Mouse (Mus musculus): ENCODE results near the gene Traf1. TPM values are rescaled to one million over a fixed set of nuclear protein-coding genes. Genes with fewer than 3 reads are reported as not detected.

Traf1 gene
- under 1 TPM; 0.30 to 0.97 TPM for total RNA-seq (2021)
- long read RNA-seq, experiment 1, result 0 reads
- long read RNA-seq, experiment 2, result 0 reads

GRCm38 (mm10) chr2:34961481-34962036, at the start of gene Traf1:
Gene Traf1, minus strand, starts transcription at chr2:34961772.
- no peak for DNase-seq (ENCODE audit: low spot score)

- no peak for DNase-seq (ENCODE audit: low spot score)
These were observed 37.4 kb upstream of the Traf1 start for GRCm38 (mm10) chr2:34998956-34999355.

GRCm38 (mm10) chr2:34996506-34996905, 34.9 kb upstream of the Traf1 start:
- DNase-seq (ENCODE audit: low spot score), result no peak

GRCm38 (mm10) chr2:34993696-34994356, 32.3 kb upstream of the Traf1 start:
- DNase-seq (ENCODE audit: low spot score), result no peak

GRCm38 (mm10) chr2:34992729-34993695, 31.4 kb upstream of the Traf1 start:
- DNase-seq (ENCODE audit: low spot score), result peak; percentile 29

GRCm38 (mm10) chr2:34991966-34992365, 30.4 kb upstream of the Traf1 start:
- DNase-seq (ENCODE audit: low spot score), result no peak

GRCm38 (mm10) chr2:34989749-34990148, 28.2 kb upstream of the Traf1 start:
- DNase-seq (ENCODE audit: low spot score), result no peak

GRCm38 (mm10) chr2:34987595-34987994, 26.0 kb upstream of the Traf1 start:
- no peak for DNase-seq (ENCODE audit: low spot score)

- DNase-seq (ENCODE audit: low spot score), result no peak
These were observed 23.3 kb upstream of the Traf1 start for GRCm38 (mm10) chr2:34984885-34985284.

GRCm38 (mm10) chr2:34982906-34983698, 21.5 kb upstream of the Traf1 start:
- peak; percentile 34 for DNase-seq (ENCODE audit: low spot score)

GRCm38 (mm10) chr2:34982096-34982724, 20.6 kb upstream of the Traf1 start:
- no peak for DNase-seq (ENCODE audit: low spot score)

- no peak for DNase-seq (ENCODE audit: low spot score)
These were observed 18.0 kb upstream of the Traf1 start for GRCm38 (mm10) chr2:34979459-34980011.

- DNase-seq (ENCODE audit: low spot score), result no peak
These were observed 16.7 kb upstream of the Traf1 start for GRCm38 (mm10) chr2:34978226-34978625.

GRCm38 (mm10) chr2:34976945-34977658, 15.5 kb upstream of the Traf1 start:
- DNase-seq (ENCODE audit: low spot score), result no peak

GRCm38 (mm10) chr2:34976447-34976846, 14.9 kb upstream of the Traf1 start:
- DNase-seq (ENCODE audit: low spot score), result no peak

- DNase-seq (ENCODE audit: low spot score), result no peak
These were observed 11.5 kb upstream of the Traf1 start for GRCm38 (mm10) chr2:34973087-34973486.

- no peak for DNase-seq (ENCODE audit: low spot score)
These were observed 9.7 kb upstream of the Traf1 start for GRCm38 (mm10) chr2:34971080-34971888.

GRCm38 (mm10) chr2:34970092-34970750, 8.6 kb upstream of the Traf1 start:
- peak; percentile 83 for DNase-seq (ENCODE audit: low spot score)
